Mouse (Mus musculus) MEL (cell line): Measurements from ENCODE around the gene Tox3. TPM values are rescaled to one million over a fixed set of nuclear protein-coding genes. Genes with fewer than 3 reads are reported as not detected.

ENCODE experiments used
- DNase-seq: peaks from one replicate; pipeline ENCODE4 v3.0.0; 2011; ENCODE audit warnings: low read depth, low spot score
- H3K27ac ChIP-seq: 2 replicates; pipeline ENCODE4 v1.5.1; 2012; ENCODE audit warnings: low read depth, mild to moderate bottlenecking, control low read depth, low read length, moderate library complexity; ENCODE audit not compliant: control insufficient read depth
- H3K27me3 ChIP-seq, 2 experiments: fragments of 150-350 bp in 1 of 2; sonication (generic) in 1 of 2; 2 replicates each; pipeline ENCODE4 v1.6.1; 2012; ENCODE audit warnings: low read length in 2 of 2, mild to moderate bottlenecking in 2 of 2, improper control_type of control experiment in 1 of 2, moderate library complexity in 1 of 2; ENCODE audit not compliant: insufficient read depth in 2 of 2, control insufficient read depth in 1 of 2
- H3K36me3 ChIP-seq, 2 experiments: 2 replicates each; pipeline ENCODE4 v1.6.1; 2012 to 2014; ENCODE audit warnings: low read length in 2 of 2, improper control_type of control experiment in 1 of 2, inconsistent platforms in 1 of 2, mild to moderate bottlenecking in 1 of 2; ENCODE audit not compliant: insufficient read depth in 2 of 2, control insufficient read depth in 1 of 2
- H3K4me1 ChIP-seq, 2 experiments: fragments of 150-350 bp in 1 of 2; sonication (generic) in 1 of 2; 2 replicates each; pipeline ENCODE4 v1.6.1; 2012; ENCODE audit warnings: low read length in 2 of 2, improper control_type of control experiment in 1 of 2, mild to moderate bottlenecking in 1 of 2; ENCODE audit not compliant: insufficient read depth in 2 of 2, control insufficient read depth in 1 of 2
- H3K4me3 ChIP-seq, 2 experiments: fragments of 150-350 bp in 1 of 2; sonication (generic) in 1 of 2; 2 replicates each; pipeline ENCODE4 v1.5.1; 2012; ENCODE audit warnings: low read depth in 2 of 2, low read length in 2 of 2, mild to moderate bottlenecking in 2 of 2, moderate library complexity in 2 of 2, control low read depth in 1 of 2, improper control_type of control experiment in 1 of 2; ENCODE audit not compliant: control insufficient read depth in 1 of 2, insufficient read depth in 1 of 2
- H3K79me2 ChIP-seq: 2 replicates; pipeline ENCODE4 v1.6.1; 2012; ENCODE audit warnings: mild to moderate bottlenecking, low read length, moderate library complexity; ENCODE audit not compliant: control insufficient read depth, poor library complexity, insufficient read depth
- H3K9ac ChIP-seq: 2 replicates; pipeline ENCODE4 v1.6.1; 2012; ENCODE audit warnings: low read depth, mild to moderate bottlenecking, control low read depth, low read length, moderate library complexity; ENCODE audit not compliant: control insufficient read depth, poor library complexity, severe bottlenecking
- H3K9me3 ChIP-seq: fragments of 150-350 bp; sonication (generic); replicated peaks from 2 replicates; pipeline ENCODE4 v1.6.1; 2012; ENCODE audit warnings: mild to moderate bottlenecking, low read length, improper control_type of control experiment, moderate library complexity; ENCODE audit not compliant: insufficient read depth
- CHD1 ChIP-seq: IDR thresholded peaks from 2 replicates; pipeline ENCODE4 v1.6.1; 2012; ENCODE audit warnings: low read depth, mild to moderate bottlenecking, inconsistent platforms, low read length, improper control_type of control experiment
- CHD2 ChIP-seq: IDR thresholded peaks from 2 replicates; pipeline ENCODE4 v1.6.1; 2011; ENCODE audit warnings: low read length, improper control_type of control experiment
- E2F4 ChIP-seq: IDR thresholded peaks from 2 replicates; pipeline ENCODE4 v1.6.1; 2011; ENCODE audit warnings: low read depth, low read length, improper control_type of control experiment, borderline replicate concordance
- EP300 ChIP-seq, 2 experiments: IDR thresholded peaks; 2 replicates each; pipeline ENCODE4 v1.6.1; 2011; ENCODE audit warnings: improper control_type of control experiment in 2 of 2, low read length in 2 of 2, low read depth in 1 of 2, mild to moderate bottlenecking in 1 of 2
- GABPA ChIP-seq: IDR thresholded peaks from 2 replicates; pipeline ENCODE4 v1.6.1; 2012; ENCODE audit warnings: low read depth, mild to moderate bottlenecking, inconsistent platforms, low read length, improper control_type of control experiment, moderate library complexity
- GATA1 ChIP-seq: IDR thresholded peaks from 2 replicates; pipeline ENCODE4 v1.6.1; 2011; ENCODE audit warnings: low read depth, low read length, improper control_type of control experiment
- KAT2A ChIP-seq: conservative IDR thresholded peaks from 2 replicates; pipeline ENCODE4 v1.6.1; 2012; ENCODE audit warnings: low read depth, low read length, improper control_type of control experiment, inconsistent platforms
- MAFK ChIP-seq: IDR thresholded peaks from 2 replicates; pipeline ENCODE4 v1.6.1; 2011; ENCODE audit warnings: low read depth, mild to moderate bottlenecking, low read length, improper control_type of control experiment, borderline replicate concordance
- MAZ ChIP-seq: IDR thresholded peaks from 2 replicates; pipeline ENCODE4 v1.6.1; 2012; ENCODE audit warnings: low read depth, mild to moderate bottlenecking, inconsistent platforms, low read length, improper control_type of control experiment
- MEF2A ChIP-seq: IDR thresholded peaks from 2 replicates; pipeline ENCODE4 v1.6.1; 2014; ENCODE audit warnings: low read depth, mild to moderate bottlenecking, inconsistent platforms, low read length, improper control_type of control experiment; ENCODE audit not compliant: poor library complexity, insufficient replicate concordance, severe bottlenecking; ENCODE audit errors: extremely low read depth
- NELFE ChIP-seq: IDR thresholded peaks from 2 replicates; pipeline ENCODE4 v1.6.1; 2011; ENCODE audit warnings: low read depth, low read length, improper control_type of control experiment
- NRF1 ChIP-seq: IDR thresholded peaks from 2 replicates; pipeline ENCODE4 v1.6.1; 2014; ENCODE audit warnings: low read depth, mild to moderate bottlenecking, inconsistent platforms, low read length, improper control_type of control experiment, moderate library complexity; ENCODE audit not compliant: poor library complexity, insufficient read depth, severe bottlenecking
- POLR2A ChIP-seq, 2 experiments: IDR thresholded peaks; 2 replicates each; pipeline ENCODE4 v1.6.1; 2011 to 2012; ENCODE audit warnings: low read length in 2 of 2, mild to moderate bottlenecking in 2 of 2, control low read depth in 1 of 2, improper control_type of control experiment in 1 of 2, low read depth in 1 of 2, moderate library complexity in 1 of 2; ENCODE audit not compliant: control insufficient read depth in 1 of 2, insufficient read depth in 1 of 2, poor library complexity in 1 of 2
- POLR2AphosphoS2 ChIP-seq: IDR thresholded peaks from 2 replicates; pipeline ENCODE4 v1.6.1; 2011; ENCODE audit warnings: low read length, improper control_type of control experiment
- POLR2AphosphoS5 ChIP-seq: IDR thresholded peaks from 2 replicates; pipeline ENCODE4 v1.6.1; 2012; ENCODE audit warnings: low read depth, borderline replicate concordance, mild to moderate bottlenecking, inconsistent platforms, low read length, moderate library complexity, mixed read lengths
- RAD21 ChIP-seq: IDR thresholded peaks from 2 replicates; pipeline ENCODE4 v1.6.1; 2011; ENCODE audit warnings: mild to moderate bottlenecking, low read depth, low read length, improper control_type of control experiment
- RCOR1 ChIP-seq: IDR thresholded peaks from 2 replicates; pipeline ENCODE4 v1.6.1; 2012; ENCODE audit warnings: low read depth, mild to moderate bottlenecking, inconsistent platforms, low read length, improper control_type of control experiment
- TAL1 ChIP-seq: IDR thresholded peaks from 2 replicates; pipeline ENCODE4 v1.6.1; 2012; ENCODE audit warnings: mild to moderate bottlenecking, inconsistent platforms, low read length, moderate library complexity, mixed read lengths
- TCF12 ChIP-seq: IDR thresholded peaks from 2 replicates; pipeline ENCODE4 v1.6.1; 2014; ENCODE audit warnings: low read depth, mild to moderate bottlenecking, inconsistent platforms, low read length, improper control_type of control experiment, moderate library complexity
- UBTF ChIP-seq: IDR thresholded peaks from 2 replicates; pipeline ENCODE4 v1.6.1; 2012; ENCODE audit warnings: low read depth, mild to moderate bottlenecking, inconsistent platforms, low read length, improper control_type of control experiment, moderate library complexity, borderline replicate concordance; ENCODE audit not compliant: insufficient read depth
- ZNF384 ChIP-seq: IDR thresholded peaks from 2 replicates; pipeline ENCODE4 v1.6.1; 2012; ENCODE audit warnings: low read depth, mild to moderate bottlenecking, inconsistent platforms, low read length, improper control_type of control experiment
- polyA plus RNA-seq, 2 experiments: library from polyadenylated mRNA; stranded (reverse) in 1 of 2; unstranded in 1 of 2; fragments of >175 nt in 1 of 2; fragments of >200 nt in 1 of 2; gene quantifications; 2 replicates each; pipeline versions ENCODE4 v1.2.1 to v1.2.4; 2012; ENCODE audit warnings: low replicate concordance in 2 of 2, low read depth in 1 of 2; ENCODE audit not compliant: insufficient read length in 2 of 2, insufficient read depth in 1 of 2, missing spikeins in 1 of 2
- total RNA-seq: library from RNA; depleted of rRNA; stranded (reverse); fragments of 300-350 nt; gene quantifications from 2 replicates; pipeline ENCODE4 v1.2.3, GENCODE M21; 2012

The Tox3 gene
- total and polyA plus RNA-seq, 3 experiments: not detected

DNA sequence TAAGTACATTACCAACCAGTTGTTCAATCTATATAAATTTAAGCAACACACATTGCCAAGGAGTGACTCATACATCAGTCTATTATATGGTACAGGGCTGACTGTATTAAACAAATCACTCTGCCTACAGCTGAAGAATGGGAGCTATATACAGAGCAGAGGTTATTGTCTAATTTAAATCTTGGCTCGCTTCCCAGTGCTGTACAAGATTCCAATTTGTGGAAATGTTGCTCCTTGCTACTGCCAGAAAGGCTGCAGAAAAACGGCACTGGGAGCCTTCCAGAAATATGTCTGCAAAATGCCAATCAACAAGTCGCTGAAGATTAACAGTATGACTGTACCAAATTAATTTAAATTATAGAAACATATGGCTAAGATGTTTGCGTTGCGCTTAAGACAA, 45.9 kb downstream of the Tox3 start:
- no peak for TF ChIP-seq RAD21
- no peak for TF ChIP-seq POLR2AphosphoS5
- TF ChIP-seq, all 39 proteins: peak for 0
- no peak overlapping the region for H3K9ac ChIP-seq

DNA sequence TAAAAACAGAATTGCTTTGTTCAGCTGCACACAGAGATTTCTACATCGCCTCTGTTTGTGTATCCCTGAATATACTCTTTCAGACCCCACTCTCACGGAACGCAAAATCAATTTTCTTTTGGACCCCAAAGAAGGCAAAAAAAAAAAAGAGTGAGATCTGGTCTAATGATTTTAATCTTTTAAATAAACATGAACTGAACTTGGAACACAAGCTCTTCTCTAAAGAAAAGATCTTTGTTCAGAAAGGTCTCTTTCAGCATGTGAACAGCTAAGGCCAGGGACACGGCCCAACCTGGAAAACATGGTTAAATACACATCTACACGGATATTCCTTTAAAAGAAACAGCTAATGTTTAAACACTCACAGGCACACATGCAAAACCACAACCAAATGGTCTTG, 46.6 kb downstream of the Tox3 start:
- Histone ChIP-seq H3K4me3 (no peak overlapping the region), H3K9me3 (no peaks in the 10 kb centered on the region), H3K36me3 (no peaks in the 10 kb centered on the region), H3K9ac (no peak overlapping the region), H3K79me2 (no peaks in the 10 kb centered on the region), H3K27ac (no peak overlapping the region), H3K4me1 (no peaks in the 10 kb centered on the region), H3K27me3 (no peaks in the 10 kb centered on the region)
- TF ChIP-seq RCOR1 (no peak), KAT2A (no peak), POLR2A (IDR thresholded peaks at IDR 0.05; ENCODE audit: control insufficient read depth in 1 of 2, insufficient read depth in 1 of 2, low read depth in 1 of 2, low read length in 2 of 2, poor library complexity in 1 of 2) (no peak), ZNF384 (no peak)
- DNase-seq: no peak

More for the DNA sequence above, 45.9 kb downstream of the Tox3 start:
- Histone ChIP-seq H3K9me3 (no peaks in the 10 kb centered on the region), H3K79me2 (no peaks in the 10 kb centered on the region), H3K4me1 (no peaks in the 10 kb centered on the region), H3K27me3 (no peaks in the 10 kb centered on the region), H3K36me3 (no peaks in the 10 kb centered on the region), H3K27ac (no peak overlapping the region), H3K4me3 (no peak overlapping the region)
- DNase-seq: no peak

DNA sequence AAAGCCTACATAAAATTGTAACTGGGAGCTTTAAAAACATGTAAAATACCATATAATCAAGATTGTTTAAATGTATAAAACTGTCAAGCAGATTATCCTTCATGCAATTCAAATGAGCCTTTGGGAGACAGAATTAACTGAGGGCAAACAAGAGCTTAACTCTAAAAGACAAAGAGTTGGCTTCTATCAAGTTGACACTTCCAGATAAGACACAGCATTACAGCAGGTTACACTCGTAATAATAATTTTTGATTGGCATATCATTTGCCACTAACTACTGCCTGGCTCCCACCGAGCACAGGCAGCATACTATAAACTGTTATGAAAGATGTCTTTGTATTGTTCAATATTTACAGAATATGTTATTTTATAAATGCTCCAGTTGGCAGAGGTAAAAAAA, 47.2 kb downstream of the Tox3 start:
- H3K36me3 ChIP-seq: no peaks in the 10 kb centered on the region
- no peak for DNase-seq
- H3K27ac ChIP-seq: no peak overlapping the region
- H3K27me3 ChIP-seq: no peaks in the 10 kb centered on the region
- H3K9ac ChIP-seq: no peak overlapping the region
- no peaks in the 10 kb centered on the region for H3K4me1 ChIP-seq
- no peaks in the 10 kb centered on the region for H3K79me2 ChIP-seq
- no peak overlapping the region for H3K4me3 ChIP-seq
- no peak for TF ChIP-seq MAZ
- no peaks in the 10 kb centered on the region for H3K9me3 ChIP-seq

DNA sequence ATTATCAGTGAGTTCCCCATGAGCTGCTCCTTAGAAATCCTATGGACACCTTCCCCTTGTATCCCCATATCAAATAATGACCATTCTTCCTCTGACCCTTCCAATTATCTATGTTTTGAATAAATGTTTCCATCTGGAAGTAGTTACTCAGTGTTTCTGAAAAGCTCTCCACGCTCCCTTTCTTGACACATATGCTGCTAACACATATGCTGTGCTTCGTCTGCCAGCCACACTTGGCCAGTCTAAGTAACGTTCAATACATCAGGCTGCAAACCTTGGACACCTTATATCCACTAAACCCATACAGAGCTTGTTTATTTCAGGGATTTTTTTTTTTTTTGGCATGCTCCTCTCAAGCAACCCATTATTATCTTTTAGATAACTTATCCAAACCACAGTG, 54.1 kb downstream of the Tox3 start:
- no peak for DNase-seq
- Histone ChIP-seq H3K9me3 (no peaks in the 10 kb centered on the region), H3K36me3 (no peaks in the 10 kb centered on the region), H3K9ac (no peak overlapping the region), H3K4me3 (no peak overlapping the region), H3K27ac (no peak overlapping the region), H3K79me2 (no peaks in the 10 kb centered on the region), H3K4me1 (no peaks in the 10 kb centered on the region), H3K27me3 (no peaks in the 10 kb centered on the region)
- no peak for TF ChIP-seq POLR2AphosphoS2
- TF ChIP-seq TAL1: no peak
- TF ChIP-seq UBTF: no peak
- no peak for TF ChIP-seq TCF12
- TF ChIP-seq CHD2: no peak
- TF ChIP-seq MAZ: no peak
- TF ChIP-seq MEF2A: no peak
- no peak for TF ChIP-seq E2F4
- TF ChIP-seq POLR2A (IDR thresholded peaks at IDR 0.05; ENCODE audit: control insufficient read depth in 1 of 2, insufficient read depth in 1 of 2, low read depth in 1 of 2, low read length in 2 of 2, poor library complexity in 1 of 2): no peak
- TF ChIP-seq NRF1: no peak
- TF ChIP-seq NELFE: no peak
- TF ChIP-seq CHD1: no peak
- no peak for TF ChIP-seq RAD21
- no peak for TF ChIP-seq MAFK
- TF ChIP-seq GATA1: no peak
- no peak for TF ChIP-seq EP300 (IDR thresholded peaks at IDR 0.05; ENCODE audit: low read depth in 1 of 2, low read length in 2 of 2)
- TF ChIP-seq GABPA: no peak
- no peak for TF ChIP-seq ZNF384
